Mouse (Mus musculus) liver, embryonic 14.5 days (tissue): ENCODE measurements at regions not wholly inside any gene's neighbourhood (a gene's known extent, or its start where the extent isn't known, plus 50 kb on each side); places are given as distances from the start of the nearest gene placed in this dataset.

Experiments used
- CTCF ChIP-seq: IDR thresholded peaks from 2 replicates; pipeline ENCODE4 v1.5.1; 2016; ENCODE audit warnings: antibody characterized with exemption, low read depth, control low read depth
- EP300 ChIP-seq: IDR thresholded peaks from 2 replicates; pipeline ENCODE4 v1.6.1; 2016; ENCODE audit warnings: antibody characterized with exemption, low read depth

- no peak for TF ChIP-seq EP300
- TF ChIP-seq CTCF, result no peak
Observed at GRCm38 (mm10) chr13:69933551-69933845, 131.3 kb downstream of the Med10 start.
